Mouse (Mus musculus): ENCODE data around the gene Gabbr2. TPM values are rescaled to one million over a fixed set of nuclear protein-coding genes. Genes with fewer than 3 reads are reported as not detected.
A peak's percentile ranks its signal among the peaks of the same experiment; 100 is the strongest.

Gene Gabbr2
- polyA plus RNA-seq, 1 experiment from 2014 or later = 0.14 TPM

GRCm38 (mm10) chr4:46744583-46745155 lies 247.0 kb downstream of the Gabbr2 start:
- Histone ChIP-seq H3K9me3 (ENCODE audit: control insufficient read depth) (no peaks in the 10 kb centered on the region), H3K4me1 (replicated peaks; ENCODE audit: control insufficient read depth, insufficient read depth, low read length) (no peaks in the 10 kb centered on the region), H3K9ac (ENCODE audit: low read depth, low read length) (no peak overlapping the region), H3K27me3 (replicated peaks; ENCODE audit: control insufficient read depth, insufficient read depth, low read length) (no peaks in the 10 kb centered on the region), H3K27ac (ENCODE audit: low read depth, low read length) (no peak overlapping the region), H3K36me3 (ENCODE audit: control insufficient read depth, insufficient read depth) (no peaks in the 10 kb centered on the region), H3K4me3 (ENCODE audit: low read depth, low read length) (no peak overlapping the region), H3K4me2 (replicated peaks; ENCODE audit: low read depth) (no peak overlapping the region)
- ATAC-seq = no peak
- WGBS = 80% methylated on average over 7 of the region's 7 CpGs
- no peak for TF ChIP-seq CTCF (IDR thresholded peaks at IDR 0.05; ENCODE audit: low read depth)

GRCm38 (mm10) chr4:46742601-46743000 lies 249.1 kb downstream of the Gabbr2 start:
- H3K36me3 ChIP-seq (ENCODE audit: control insufficient read depth, insufficient read depth) = no peaks in the 10 kb centered on the region
- H3K27me3 ChIP-seq (replicated peaks; ENCODE audit: control insufficient read depth, insufficient read depth, low read length) = no peaks in the 10 kb centered on the region
- no peaks in the 10 kb centered on the region for H3K4me1 ChIP-seq (replicated peaks; ENCODE audit: control insufficient read depth, insufficient read depth, low read length)
- no peak overlapping the region for H3K27ac ChIP-seq (ENCODE audit: low read depth, low read length)
- no peak for ATAC-seq
- H3K4me2 ChIP-seq (replicated peaks; ENCODE audit: low read depth) = no peak overlapping the region
- no peak overlapping the region for H3K4me3 ChIP-seq (ENCODE audit: low read depth, low read length)
- no peaks in the 10 kb centered on the region for H3K9me3 ChIP-seq (ENCODE audit: control insufficient read depth)
- WGBS = 25% methylated on average over 2 of the region's 2 CpGs
- no peak for TF ChIP-seq CTCF (IDR thresholded peaks at IDR 0.05; ENCODE audit: low read depth)
- no peak overlapping the region for H3K9ac ChIP-seq (ENCODE audit: low read depth, low read length)

GRCm38 (mm10) chr4:46736910-46737511 lies 254.7 kb downstream of the Gabbr2 start:
- Histone ChIP-seq H3K4me2 (replicated peaks; ENCODE audit: low read depth) (no peak overlapping the region), H3K9ac (ENCODE audit: low read depth, low read length) (no peak overlapping the region), H3K4me1 (replicated peaks; ENCODE audit: control insufficient read depth, insufficient read depth, low read length) (no peaks in the 10 kb centered on the region), H3K4me3 (ENCODE audit: low read depth, low read length) (no peak overlapping the region), H3K27ac (ENCODE audit: low read depth, low read length) (no peak overlapping the region), H3K36me3 (ENCODE audit: control insufficient read depth, insufficient read depth) (no peaks in the 10 kb centered on the region), H3K27me3 (replicated peaks; ENCODE audit: control insufficient read depth, insufficient read depth, low read length) (no peaks in the 10 kb centered on the region), H3K9me3 (ENCODE audit: control insufficient read depth) (no peaks in the 10 kb centered on the region)
- 27% methylated on average over 9 of the region's 9 CpGs for WGBS
- no peak for TF ChIP-seq CTCF (IDR thresholded peaks at IDR 0.05; ENCODE audit: low read depth)
- ATAC-seq = no peak

- Histone ChIP-seq H3K4me2 (replicated peaks; ENCODE audit: low read depth) (no peak overlapping the region), H3K4me3 (ENCODE audit: low read depth, low read length) (no peak overlapping the region), H3K27ac (ENCODE audit: low read depth, low read length) (no peak overlapping the region), H3K9me3 (ENCODE audit: control insufficient read depth) (no peaks in the 10 kb centered on the region), H3K9ac (ENCODE audit: low read depth, low read length) (no peak overlapping the region), H3K4me1 (replicated peaks; ENCODE audit: control insufficient read depth, insufficient read depth, low read length) (no peaks in the 10 kb centered on the region), H3K36me3 (ENCODE audit: control insufficient read depth, insufficient read depth) (no peaks in the 10 kb centered on the region), H3K27me3 (replicated peaks; ENCODE audit: control insufficient read depth, insufficient read depth, low read length) (no peaks in the 10 kb centered on the region)
- ATAC-seq = no peak
- 52% methylated on average over 5 of the region's 5 CpGs for WGBS
- TF ChIP-seq CTCF (IDR thresholded peaks at IDR 0.05; ENCODE audit: low read depth) = peak; percentile 34
These were observed 256.8 kb downstream of the Gabbr2 start for GRCm38 (mm10) chr4:46734906-46735305.

- Histone ChIP-seq H3K4me1 (replicated peaks; ENCODE audit: control insufficient read depth, insufficient read depth, low read length) (no peaks in the 10 kb centered on the region), H3K36me3 (ENCODE audit: control insufficient read depth, insufficient read depth) (no peaks in the 10 kb centered on the region), H3K9ac (ENCODE audit: low read depth, low read length) (no peak overlapping the region), H3K9me3 (ENCODE audit: control insufficient read depth) (no peaks in the 10 kb centered on the region), H3K27me3 (replicated peaks; ENCODE audit: control insufficient read depth, insufficient read depth, low read length) (no peaks in the 10 kb centered on the region), H3K4me2 (replicated peaks; ENCODE audit: low read depth) (no peak overlapping the region), H3K27ac (ENCODE audit: low read depth, low read length) (no peak overlapping the region), H3K4me3 (ENCODE audit: low read depth, low read length) (no peak overlapping the region)
- 30% methylated on average over 8 of the region's 8 CpGs for WGBS
- no peak for ATAC-seq
- TF ChIP-seq CTCF (IDR thresholded peaks at IDR 0.05; ENCODE audit: low read depth) = no peak
These were observed 260.1 kb downstream of the Gabbr2 start for GRCm38 (mm10) chr4:46731590-46731989.

GRCm38 (mm10) chr4:46729306-46730042 lies 262.2 kb downstream of the Gabbr2 start:
- H3K9me3 ChIP-seq (ENCODE audit: control insufficient read depth) = no peaks in the 10 kb centered on the region
- no peaks in the 10 kb centered on the region for H3K27me3 ChIP-seq (replicated peaks; ENCODE audit: control insufficient read depth, insufficient read depth, low read length)
- H3K4me3 ChIP-seq (ENCODE audit: low read depth, low read length) = no peak overlapping the region
- 73% methylated on average over 9 of the region's 9 CpGs for WGBS
- no peak overlapping the region for H3K4me2 ChIP-seq (replicated peaks; ENCODE audit: low read depth)
- ATAC-seq = no peak
- no peak for TF ChIP-seq CTCF (IDR thresholded peaks at IDR 0.05; ENCODE audit: low read depth)
- H3K9ac ChIP-seq (ENCODE audit: low read depth, low read length) = no peak overlapping the region
- H3K4me1 ChIP-seq (replicated peaks; ENCODE audit: control insufficient read depth, insufficient read depth, low read length) = no peaks in the 10 kb centered on the region
- H3K36me3 ChIP-seq (ENCODE audit: control insufficient read depth, insufficient read depth) = no peaks in the 10 kb centered on the region
- no peak overlapping the region for H3K27ac ChIP-seq (ENCODE audit: low read depth, low read length)
